Mouse (Mus musculus) retina, embryonic 14.5 days (tissue): ENCODE measurements at regions not wholly inside any gene's neighbourhood (a gene's known extent, or its start where the extent isn't known, plus 50 kb on each side); places are given as distances from the start of the nearest gene placed in this dataset.

Source experiments
- DNase-seq: peaks from one replicate; pipeline ENCODE4 v3.0.0-alpha.2; 2015; ENCODE audit warnings: low spot score

DNA sequence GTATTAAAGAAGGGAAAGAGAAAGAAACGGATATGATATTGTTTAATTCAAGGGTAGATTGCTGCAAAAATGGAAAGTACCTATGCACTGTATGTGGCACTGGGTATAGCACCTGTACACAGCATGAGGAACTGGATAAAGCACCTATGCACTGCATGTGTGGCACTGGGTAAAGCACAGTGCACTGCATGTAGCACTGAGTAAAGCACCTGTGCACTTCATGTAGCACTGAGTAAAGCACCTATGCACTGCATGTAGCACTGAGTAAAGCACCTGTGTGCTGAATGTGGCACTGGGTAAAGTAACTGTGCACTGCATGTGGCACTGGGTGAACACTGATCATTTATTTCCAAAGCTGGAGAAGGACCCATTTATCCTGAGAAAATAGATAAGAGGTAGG lies 280.2 kb upstream of the Fam49a start:
- no peak for DNase-seq

DNA sequence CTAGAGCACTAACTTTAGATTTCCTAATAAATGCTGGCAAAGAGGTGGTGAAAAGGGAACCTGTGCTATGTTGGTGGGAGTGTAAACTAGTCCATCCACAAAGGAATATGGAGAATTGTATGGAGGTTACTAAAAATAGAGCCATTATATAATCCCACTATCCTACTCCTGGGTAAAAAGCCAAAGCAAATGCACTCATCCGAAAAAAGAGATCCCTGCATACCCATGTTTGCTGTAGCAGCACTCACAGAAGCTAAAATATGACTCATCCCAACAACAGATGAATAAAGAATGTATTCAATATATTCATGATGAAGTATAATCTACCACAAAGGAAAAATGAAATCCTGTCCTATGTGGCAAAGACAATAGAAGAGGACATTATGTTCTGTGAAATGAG lies 268.4 kb upstream of the Fam49a start:
- no peak for DNase-seq

DNA sequence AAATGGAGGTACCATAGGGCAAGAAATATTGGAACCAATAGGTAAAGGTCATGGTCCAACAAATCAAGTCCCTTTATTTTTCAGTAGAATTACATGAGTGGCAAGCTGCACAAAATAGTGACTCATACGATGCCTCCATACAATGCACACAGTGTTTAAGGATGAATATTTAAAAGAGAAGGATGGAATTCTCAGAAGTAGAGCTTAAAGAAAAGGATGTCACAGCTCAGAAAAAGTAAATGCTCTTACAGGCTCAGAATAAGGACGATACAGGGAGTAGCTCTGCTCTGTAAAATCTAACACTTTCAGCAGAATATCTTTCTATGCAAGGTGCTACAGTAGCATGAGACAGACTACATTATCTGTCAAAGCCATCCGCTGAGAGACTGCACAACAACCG lies 262.7 kb upstream of the Fam49a start:
- DNase-seq, result no peak

DNA sequence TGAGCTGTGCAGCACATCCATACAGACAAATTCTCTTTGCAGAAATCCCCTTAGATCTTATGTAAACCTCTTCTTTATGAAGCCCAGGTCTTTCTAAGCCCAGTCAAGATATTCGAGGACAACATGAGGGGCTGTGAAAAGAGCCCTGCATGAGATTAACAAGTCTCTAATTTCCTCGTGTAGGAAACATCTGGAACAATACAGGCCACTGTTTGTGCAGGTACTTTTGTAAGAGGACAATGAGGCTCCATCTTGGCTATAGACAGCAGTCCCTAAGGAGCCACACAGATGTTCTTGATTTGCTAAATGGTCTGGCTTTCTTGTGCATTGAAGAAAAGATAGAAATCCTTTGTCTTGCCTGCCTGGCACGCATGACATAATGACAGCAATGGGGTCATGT lies 259.5 kb upstream of the Fam49a start:
- no peak for DNase-seq

DNA sequence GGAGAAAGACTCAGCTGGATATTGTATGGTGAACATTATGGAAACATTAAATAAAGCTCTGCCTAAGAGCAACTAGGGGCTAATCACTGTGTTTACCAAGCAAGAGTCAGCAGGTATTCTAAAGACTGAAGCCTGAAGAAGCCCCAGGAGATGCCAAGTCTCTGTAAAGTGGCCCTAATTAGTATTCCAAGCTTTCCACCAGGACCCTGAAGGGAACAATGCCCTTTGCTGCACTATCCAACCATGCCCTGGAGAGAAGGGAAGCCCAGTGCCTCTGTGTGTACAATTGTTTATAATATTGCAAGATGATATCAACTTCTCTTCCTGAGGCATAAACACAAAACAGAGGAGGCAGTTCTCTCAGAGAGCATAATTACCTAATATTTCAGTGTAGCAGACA lies 251.3 kb upstream of the Fam49a start:
- no peak for DNase-seq

- DNase-seq, result no peak
Observed at GRCm38 (mm10) chr12:12023819-12024470, 238.0 kb upstream of the Fam49a start.

DNA sequence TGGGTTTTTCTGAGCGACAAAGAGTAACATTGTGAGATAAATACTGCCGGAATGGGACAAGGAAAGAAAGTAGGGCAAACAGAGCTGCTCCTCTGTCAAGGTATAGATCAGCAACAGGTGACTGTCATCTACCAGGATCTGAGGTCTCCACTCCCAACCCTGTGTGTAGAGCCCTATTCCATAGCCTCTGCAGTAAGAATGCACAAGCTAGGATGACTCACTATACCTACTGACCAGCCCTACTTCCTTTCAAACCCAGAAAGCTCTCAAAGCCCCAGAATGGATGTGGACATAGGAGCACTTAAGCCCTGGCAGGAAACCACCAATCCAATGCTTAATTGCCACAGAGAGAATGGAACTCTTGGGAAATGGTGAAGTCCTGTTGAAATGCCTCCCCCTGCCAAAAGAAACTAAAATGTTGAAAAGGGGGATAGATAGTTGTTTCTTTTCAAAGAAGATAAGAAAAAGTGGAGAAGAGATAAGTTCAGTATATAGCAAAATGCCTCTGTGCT lies 231.8 kb upstream of the Fam49a start:
- no peak for DNase-seq

GRCm38 (mm10) chr12:12034521-12034920 lies 227.4 kb upstream of the Fam49a start:
- DNase-seq, result no peak

- DNase-seq, result no peak
Observed at GRCm38 (mm10) chr12:12039217-12039616, 222.7 kb upstream of the Fam49a start.

DNA sequence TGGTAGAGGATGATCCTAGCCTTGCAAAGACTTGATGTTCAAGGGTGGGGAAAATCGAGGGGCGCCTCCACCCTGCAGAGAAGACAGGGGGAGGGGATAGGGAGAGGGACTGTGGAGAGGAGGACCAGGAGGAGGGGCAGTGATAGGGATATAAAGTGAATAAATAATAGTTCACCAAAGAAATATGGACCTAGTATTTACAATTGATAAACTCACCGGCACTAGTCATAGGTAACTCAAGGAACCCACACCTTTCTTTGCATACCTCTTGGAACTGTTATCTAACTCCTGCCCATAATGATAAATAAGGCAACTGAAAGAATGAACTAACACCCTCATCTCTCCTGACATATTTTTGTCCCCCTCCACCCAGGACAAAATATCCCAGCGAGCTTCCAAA lies 199.7 kb upstream of the Fam49a start:
- no peak for DNase-seq

DNA sequence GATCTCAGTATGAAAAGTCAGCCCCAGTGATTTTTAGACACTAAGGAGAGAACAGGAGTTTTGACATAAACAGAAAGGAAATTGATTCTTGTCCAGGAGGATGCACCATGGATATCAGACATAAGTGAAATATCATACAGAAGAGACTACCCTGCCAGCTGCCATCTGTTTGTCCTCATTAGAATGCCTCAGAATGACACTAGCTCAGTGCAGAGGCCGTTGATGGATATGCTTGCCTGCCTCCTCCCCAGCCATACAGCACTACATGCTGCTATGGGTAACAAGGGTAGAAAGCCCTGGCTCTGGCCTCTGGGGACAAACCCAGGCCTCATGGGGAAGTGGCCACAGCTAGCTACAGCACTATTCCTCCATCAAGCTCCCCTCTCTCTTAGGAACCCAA lies 198.0 kb upstream of the Fam49a start:
- peak; percentile 15 for DNase-seq

GRCm38 (mm10) chr12:12064395-12064794 lies 197.5 kb upstream of the Fam49a start:
- DNase-seq, result no peak

GRCm38 (mm10) chr12:12088338-12088737 lies 173.6 kb upstream of the Fam49a start:
- DNase-seq, result no peak
